Mouse (Mus musculus) erythroblast, embryonic 14.5 days (primary cell): Measurements from ENCODE around the gene Coq9.
"Not testable (repeated sequence)": the region's sequence is repeated elsewhere in the genome, so short reads cannot be mapped to it uniquely, and the experiment has no call there.

ENCODE experiments used
- GATA1 ChIP-seq: IDR thresholded peaks from 2 replicates; pipeline ENCODE4 v1.6.1; 2012; ENCODE audit warnings: low read length, inconsistent platforms, mixed read lengths
- TAL1 ChIP-seq: IDR thresholded peaks from 3 replicates; pipeline ENCODE4 v1.6.1; 2012; ENCODE audit warnings: low read length, inconsistent platforms, mixed read lengths

DNA sequence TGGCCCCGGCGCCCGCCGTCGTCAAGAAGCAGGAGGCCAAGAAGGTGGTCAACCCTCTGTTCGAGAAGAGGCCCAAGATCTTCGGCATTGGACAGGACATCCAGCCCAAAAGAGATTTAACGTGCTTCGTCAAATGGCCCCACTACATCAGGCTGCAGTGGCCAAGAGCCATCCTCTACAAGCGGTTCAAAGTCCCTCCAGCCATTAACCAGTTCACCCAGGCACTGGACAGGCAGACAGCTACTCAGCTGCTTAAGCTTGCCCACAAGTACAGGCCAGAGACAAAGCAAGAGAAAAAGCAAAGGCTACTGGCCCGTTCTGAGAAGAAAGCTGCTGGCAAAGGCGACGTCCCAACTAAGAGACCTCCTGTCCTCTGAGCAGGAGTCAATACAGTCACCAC is 2.4 kb upstream of the Coq9 start:
- not testable (repeated sequence) for TF ChIP-seq GATA1, TAL1
